Mouse (Mus musculus): Measurements from ENCODE around the gene Ciart. TPM values are rescaled to one million over a fixed set of nuclear protein-coding genes. Genes with fewer than 3 reads are reported as not detected.

The Ciart gene
- polyA plus RNA-seq, 1 experiment from 2014 or later = 1.00 TPM

DNA sequence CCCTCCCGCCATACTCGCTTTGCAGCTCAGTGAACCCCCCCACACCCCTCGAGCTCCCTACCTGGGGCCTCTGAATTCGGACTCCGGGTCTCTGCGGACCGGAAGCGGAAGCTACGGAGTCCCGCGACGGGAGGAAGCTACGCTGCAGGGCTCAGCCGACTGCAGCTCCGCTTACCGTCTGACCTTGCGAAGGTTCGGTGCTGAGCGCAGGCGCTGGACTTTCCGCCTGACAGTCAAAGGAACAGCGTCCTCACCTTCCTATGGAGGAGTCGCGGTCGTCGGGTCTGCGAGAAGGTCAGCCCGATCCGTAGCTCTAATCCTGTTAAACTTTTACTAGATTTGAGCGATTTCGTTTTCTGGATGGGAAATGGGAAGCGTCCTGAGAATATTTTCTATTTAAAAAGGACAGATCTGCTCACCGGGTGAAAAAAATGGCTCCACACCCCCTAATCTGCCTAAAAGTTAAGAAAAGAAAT, 10.6 kb downstream of the Ciart start, which contains the start of gene Mrps21:
Mrps21 (minus strand) TSS at position 128 of the 476 bp plus-strand sequence.
- peak within 1 kb of the TSS; percentile 78 for H3K4me2 ChIP-seq (ENCODE audit: low read depth, low read length)
- H3K9ac ChIP-seq (replicated peaks) = peak within 1 kb of the TSS; percentile 75
- TF ChIP-seq CTCF (IDR thresholded peaks at IDR 0.05; ENCODE audit: low read depth) = no peak
- peak; percentile 39; the same call in 1 of the 2 replicates for TF ChIP-seq EP300 (IDR thresholded peaks at IDR 0.05; ENCODE audit: low read depth)
- peak within 1 kb of the TSS; percentile 66 for H3K4me3 ChIP-seq (ENCODE audit: low read depth, low read length)
- peaks cover 9% of the 10 kb centered on the region for H3K36me3 ChIP-seq (replicated peaks; ENCODE audit: insufficient read depth, low read length)
- ATAC-seq (peak; percentile 99), DNase-seq (peak; percentile 88)
- WGBS (ENCODE audit: insufficient replicate concordance) = under 1% methylated on average over 33 of the region's 33 CpGs
- H3K27me3 ChIP-seq (ENCODE audit: insufficient read depth, low read length) = no peaks in the 10 kb centered on the region
- H3K27ac ChIP-seq (ENCODE audit: low read depth) = peak within 1 kb of the TSS; percentile 79
- H3K4me1 ChIP-seq (ENCODE audit: insufficient read depth) = peaks cover 14% of the 10 kb centered on the region
- H3K9me3 ChIP-seq (ENCODE audit: low read length) = no peaks in the 10 kb centered on the region

- H3K27me3 ChIP-seq (ENCODE audit: insufficient read depth, low read length) = no peaks in the 10 kb centered on the region
- TF ChIP-seq CTCF (IDR thresholded peaks at IDR 0.05; ENCODE audit: low read depth) (no peak), EP300 (IDR thresholded peaks at IDR 0.05; ENCODE audit: low read depth) (no peak)
- WGBS (ENCODE audit: insufficient replicate concordance) = 6% methylated on average over 15 of the region's 15 CpGs
- peaks cover 14% of the 10 kb centered on the region for H3K4me1 ChIP-seq (ENCODE audit: insufficient read depth)
- no peaks in the 10 kb centered on the region for H3K9me3 ChIP-seq (ENCODE audit: low read length)
- DNase-seq (no peak), ATAC-seq (peak; percentile 42)
- H3K4me2 ChIP-seq (ENCODE audit: low read depth, low read length) = peak overlapping the region; percentile 78
- H3K36me3 ChIP-seq (replicated peaks; ENCODE audit: insufficient read depth, low read length) = peaks cover 11% of the 10 kb centered on the region
- H3K27ac ChIP-seq (ENCODE audit: low read depth) = peak overlapping the region; percentile 79
- H3K9ac ChIP-seq (replicated peaks) = peak overlapping the region; percentile 75
- H3K4me3 ChIP-seq (ENCODE audit: low read depth, low read length) = peak overlapping the region; percentile 66
Measured at GRCm38 (mm10) chr3:95870976-95871375, 11.1 kb downstream of the Ciart start.

- no peak for TF ChIP-seq EP300 (IDR thresholded peaks at IDR 0.05; ENCODE audit: low read depth)
- TF ChIP-seq CTCF (IDR thresholded peaks at IDR 0.05; ENCODE audit: low read depth) = no peak
- Histone ChIP-seq H3K36me3 (replicated peaks; ENCODE audit: insufficient read depth, low read length) (peaks cover 12% of the 10 kb centered on the region), H3K4me1 (ENCODE audit: insufficient read depth) (peaks cover 11% of the 10 kb centered on the region), H3K4me3 (ENCODE audit: low read depth, low read length) (no peak overlapping the region), H3K9ac (replicated peaks) (no peak overlapping the region), H3K4me2 (ENCODE audit: low read depth, low read length) (no peak overlapping the region), H3K9me3 (ENCODE audit: low read length) (no peaks in the 10 kb centered on the region), H3K27me3 (ENCODE audit: insufficient read depth, low read length) (no peaks in the 10 kb centered on the region), H3K27ac (ENCODE audit: low read depth) (no peak overlapping the region)
- WGBS (ENCODE audit: insufficient replicate concordance) = 89% methylated on average over 2 of the region's 2 CpGs
- ATAC-seq = no peak
- no peak for DNase-seq
Measured at GRCm38 (mm10) chr3:95867408-95867807, 14.6 kb downstream of the Ciart start.

DNA sequence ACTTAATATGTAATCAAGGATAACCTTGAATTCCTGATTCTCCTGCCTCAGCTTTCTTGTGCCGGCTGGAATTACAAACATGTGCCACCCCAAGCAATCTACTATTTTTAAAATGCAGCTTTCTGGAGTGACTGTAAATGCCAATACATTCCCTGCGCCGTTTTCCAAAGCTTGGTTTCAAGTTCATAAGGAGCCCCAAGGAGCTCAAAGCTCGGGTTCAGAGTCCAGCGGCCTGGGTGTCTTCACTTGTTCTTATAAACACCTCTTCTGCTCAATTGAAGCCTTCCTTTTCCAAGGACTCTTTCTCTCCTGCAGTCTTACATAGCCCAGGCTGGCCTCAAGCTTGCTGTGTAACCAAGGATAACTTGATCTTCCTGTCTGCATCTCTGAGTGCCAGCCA, 16.0 kb downstream of the Ciart start:
- no peaks in the 10 kb centered on the region for H3K27me3 ChIP-seq (ENCODE audit: insufficient read depth, low read length)
- peaks cover 12% of the 10 kb centered on the region for H3K36me3 ChIP-seq (replicated peaks; ENCODE audit: insufficient read depth, low read length)
- WGBS (ENCODE audit: insufficient replicate concordance) = 89% methylated on average over 5 of the region's 5 CpGs
- DNase-seq (no peak), ATAC-seq (no peak)
- no peak overlapping the region for H3K4me2 ChIP-seq (ENCODE audit: low read depth, low read length)
- no peak overlapping the region for H3K4me3 ChIP-seq (ENCODE audit: low read depth, low read length)
- H3K9me3 ChIP-seq (ENCODE audit: low read length) = no peaks in the 10 kb centered on the region
- H3K4me1 ChIP-seq (ENCODE audit: insufficient read depth) = peaks cover 7% of the 10 kb centered on the region
- H3K27ac ChIP-seq (ENCODE audit: low read depth) = no peak overlapping the region
- TF ChIP-seq CTCF (IDR thresholded peaks at IDR 0.05; ENCODE audit: low read depth) (no peak), EP300 (IDR thresholded peaks at IDR 0.05; ENCODE audit: low read depth) (no peak)
- H3K9ac ChIP-seq (replicated peaks) = no peak overlapping the region

DNA sequence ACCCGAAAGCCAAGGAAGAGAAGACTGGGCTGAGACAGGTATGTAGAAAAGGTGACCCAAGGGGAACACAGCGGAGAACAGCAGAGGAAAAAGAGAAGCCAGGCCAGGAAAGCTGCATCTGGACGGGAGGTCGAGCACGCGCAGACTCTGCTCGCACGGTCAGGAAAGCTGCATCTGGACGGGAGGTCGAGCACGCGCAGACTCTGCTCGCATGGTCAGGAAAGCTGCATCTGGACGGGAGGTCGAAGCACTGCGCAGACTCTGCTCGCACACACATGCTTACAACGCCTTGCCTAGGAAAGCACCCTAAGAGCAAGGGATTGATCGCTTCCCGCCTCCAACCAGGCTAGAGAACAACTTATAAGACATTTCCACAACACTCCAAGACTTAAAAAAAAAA, 16.5 kb downstream of the Ciart start:
- no peak for ATAC-seq
- Histone ChIP-seq H3K36me3 (replicated peaks; ENCODE audit: insufficient read depth, low read length) (peaks cover 12% of the 10 kb centered on the region), H3K27ac (ENCODE audit: low read depth) (no peak overlapping the region), H3K4me3 (ENCODE audit: low read depth, low read length) (no peak overlapping the region), H3K4me2 (ENCODE audit: low read depth, low read length) (no peak overlapping the region), H3K9me3 (ENCODE audit: low read length) (no peaks in the 10 kb centered on the region), H3K9ac (replicated peaks) (no peak overlapping the region), H3K27me3 (ENCODE audit: insufficient read depth, low read length) (no peaks in the 10 kb centered on the region), H3K4me1 (ENCODE audit: insufficient read depth) (peaks cover 2% of the 10 kb centered on the region)
- DNase-seq = no peak
- 90% methylated on average over 20 of the region's 20 CpGs for WGBS (ENCODE audit: insufficient replicate concordance)
- TF ChIP-seq CTCF (IDR thresholded peaks at IDR 0.05; ENCODE audit: low read depth) = no peak
- TF ChIP-seq EP300 (IDR thresholded peaks at IDR 0.05; ENCODE audit: low read depth) = no peak

- Histone ChIP-seq H3K4me3 (ENCODE audit: low read depth, low read length) (no peak overlapping the region), H3K9me3 (ENCODE audit: low read length) (no peaks in the 10 kb centered on the region), H3K4me2 (ENCODE audit: low read depth, low read length) (no peak overlapping the region), H3K27me3 (ENCODE audit: insufficient read depth, low read length) (no peaks in the 10 kb centered on the region), H3K36me3 (replicated peaks; ENCODE audit: insufficient read depth, low read length) (peaks cover 12% of the 10 kb centered on the region), H3K4me1 (ENCODE audit: insufficient read depth) (no peaks in the 10 kb centered on the region), H3K9ac (replicated peaks) (no peak overlapping the region), H3K27ac (ENCODE audit: low read depth) (no peak overlapping the region)
- ATAC-seq (no peak), DNase-seq (no peak)
- WGBS (ENCODE audit: insufficient replicate concordance) = 81% methylated on average over 5 of the region's 5 CpGs
- TF ChIP-seq CTCF (IDR thresholded peaks at IDR 0.05; ENCODE audit: low read depth) (no peak), EP300 (IDR thresholded peaks at IDR 0.05; ENCODE audit: low read depth) (no peak)
Measured at GRCm38 (mm10) chr3:95865050-95865449, 17.0 kb downstream of the Ciart start.
